Mouse (Mus musculus): ENCODE measurements around the gene Cd19. TPM values are rescaled to one million over a fixed set of nuclear protein-coding genes. Genes with fewer than 3 reads are reported as not detected.
"Not testable (repeated sequence)": the region's sequence is repeated elsewhere in the genome, so short reads cannot be mapped to it uniquely, and the experiment has no call there.

Gene Cd19
- polyA plus RNA-seq, 1 experiment from 2014 or later, result 4.7 TPM

- 63% methylated on average over 2 of the region's 2 CpGs for WGBS (ENCODE audit: insufficient replicate concordance)
- Histone ChIP-seq H3K9me3 (replicated peaks; ENCODE audit: control insufficient read depth, low read length) (no peaks in the 10 kb centered on the region), H3K9ac (ENCODE audit: low read depth, low read length) (no peak overlapping the region), H3K4me3 (ENCODE audit: low read depth, low read length) (no peak overlapping the region), H3K27me3 (ENCODE audit: control insufficient read depth, insufficient read depth, low read depth, low read length) (no peaks in the 10 kb centered on the region; the same call in 1 of the 2 replicates), H3K36me3 (ENCODE audit: control insufficient read depth, insufficient read depth) (no peaks in the 10 kb centered on the region), H3K27ac (ENCODE audit: low read length) (no peak overlapping the region), H3K4me1 (ENCODE audit: control insufficient read depth, low read depth, low read length) (no peaks in the 10 kb centered on the region), H3K4me2 (ENCODE audit: low read depth, low read length) (no peak overlapping the region)
- no peak for ATAC-seq (ENCODE audit: low read depth)
Measured at GRCm38 (mm10) chr7:126408686-126409085, 6.0 kb downstream of the Cd19 start.

DNA sequence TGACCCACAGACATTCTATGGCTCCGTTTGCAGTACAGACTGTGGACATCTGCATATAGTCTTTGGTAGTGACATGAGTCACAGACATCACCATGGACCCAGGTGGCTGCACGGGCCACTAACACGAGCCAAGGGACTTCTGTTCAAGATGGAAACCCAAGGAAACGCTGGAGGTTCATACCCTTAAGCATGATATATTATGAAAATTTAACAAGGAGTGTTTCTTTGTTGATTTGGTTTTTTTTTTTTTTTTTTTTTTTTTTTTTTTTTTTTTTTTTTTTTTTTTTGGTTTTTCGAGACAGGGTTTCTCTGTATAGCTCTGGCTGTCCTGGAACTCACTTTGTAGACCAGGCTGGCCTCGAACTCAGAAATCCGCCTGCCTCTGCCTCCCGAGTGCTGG lies 12.2 kb downstream of the Cd19 start:
- ATAC-seq (ENCODE audit: low read depth); H3K4me1 ChIP-seq (ENCODE audit: control insufficient read depth, low read depth, low read length); H3K9ac ChIP-seq (ENCODE audit: low read depth, low read length); H3K4me2 ChIP-seq (ENCODE audit: low read depth, low read length); H3K4me3 ChIP-seq (ENCODE audit: low read depth, low read length); H3K36me3 ChIP-seq (ENCODE audit: control insufficient read depth, insufficient read depth); H3K27me3 ChIP-seq (ENCODE audit: control insufficient read depth, insufficient read depth, low read depth, low read length); H3K9me3 ChIP-seq (replicated peaks; ENCODE audit: control insufficient read depth, low read length); H3K27ac ChIP-seq (ENCODE audit: low read length): not testable (repeated sequence)
- 62% methylated on average over 7 of the region's 8 CpGs for WGBS (ENCODE audit: insufficient replicate concordance)

DNA sequence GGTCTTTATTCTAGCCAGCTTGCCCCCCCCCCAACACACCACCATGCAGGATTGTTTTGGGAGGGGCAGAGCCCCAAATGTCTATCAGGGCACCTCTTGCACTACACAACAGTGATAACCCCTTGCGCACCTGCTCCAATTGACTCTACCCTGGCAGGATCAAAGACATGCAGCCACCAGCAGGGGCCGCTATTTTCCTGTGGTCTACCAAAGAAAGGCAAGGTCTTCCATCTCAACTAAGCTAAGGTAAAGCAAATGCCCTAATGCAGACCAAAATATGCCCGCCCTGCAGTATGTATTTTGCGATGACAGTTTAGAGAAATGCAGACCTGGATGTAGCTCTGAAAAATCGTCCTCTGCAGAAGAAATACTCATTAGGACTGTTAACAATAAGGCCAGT lies 15.1 kb downstream of the Cd19 start:
- Histone ChIP-seq H3K9ac (ENCODE audit: low read depth, low read length) (no peak overlapping the region), H3K4me3 (ENCODE audit: low read depth, low read length) (no peak overlapping the region)
- 4% methylated on average over 5 of the region's 5 CpGs for WGBS (ENCODE audit: insufficient replicate concordance)

GRCm38 (mm10) chr7:126397822-126398221 lies 16.9 kb downstream of the Cd19 start:
- Histone ChIP-seq H3K9me3 (replicated peaks; ENCODE audit: control insufficient read depth, low read length) (no peaks in the 10 kb centered on the region), H3K9ac (ENCODE audit: low read depth, low read length) (no peak overlapping the region), H3K4me2 (ENCODE audit: low read depth, low read length) (no peak overlapping the region), H3K4me1 (ENCODE audit: control insufficient read depth, low read depth, low read length) (peaks cover 20% of the 10 kb centered on the region), H3K4me3 (ENCODE audit: low read depth, low read length) (no peak overlapping the region), H3K36me3 (ENCODE audit: control insufficient read depth, insufficient read depth) (no peaks in the 10 kb centered on the region), H3K27ac (ENCODE audit: low read length) (no peak overlapping the region), H3K27me3 (ENCODE audit: control insufficient read depth, insufficient read depth, low read depth, low read length) (no peaks in the 10 kb centered on the region)
- no peak for ATAC-seq (ENCODE audit: low read depth)
- WGBS (ENCODE audit: insufficient replicate concordance), result 41% methylated on average over 4 of the region's 4 CpGs

More for the DNA sequence above, 15.1 kb downstream of the Cd19 start:
- Histone ChIP-seq H3K4me2 (ENCODE audit: low read depth, low read length) (no peak overlapping the region), H3K27ac (ENCODE audit: low read length) (no peak overlapping the region), H3K9me3 (replicated peaks; ENCODE audit: control insufficient read depth, low read length) (no peaks in the 10 kb centered on the region), H3K4me1 (ENCODE audit: control insufficient read depth, low read depth, low read length) (peaks cover 20% of the 10 kb centered on the region), H3K36me3 (ENCODE audit: control insufficient read depth, insufficient read depth) (no peaks in the 10 kb centered on the region), H3K27me3 (ENCODE audit: control insufficient read depth, insufficient read depth, low read depth, low read length) (no peaks in the 10 kb centered on the region)
- no peak for ATAC-seq (ENCODE audit: low read depth)

DNA sequence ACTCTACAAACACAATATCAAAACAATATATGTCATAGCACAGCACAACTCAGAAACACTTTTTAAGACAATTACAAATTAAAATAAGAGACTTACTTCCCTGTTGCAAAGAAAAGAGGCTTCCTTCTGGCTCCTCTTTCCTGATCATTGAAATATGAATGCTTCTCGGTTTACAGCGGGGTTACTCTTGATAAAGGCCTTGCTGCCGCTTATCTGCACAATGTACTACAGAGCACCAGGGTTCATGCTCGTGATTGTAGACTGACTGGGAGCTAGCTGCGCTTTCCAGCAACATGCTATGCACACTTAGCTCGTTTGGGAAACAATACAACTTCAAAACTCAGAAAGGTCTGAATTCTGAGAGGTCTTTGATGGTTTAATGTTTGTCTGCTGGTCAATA lies 17.5 kb downstream of the Cd19 start:
- Histone ChIP-seq H3K4me1 (ENCODE audit: control insufficient read depth, low read depth, low read length) (peaks cover 20% of the 10 kb centered on the region), H3K4me2 (ENCODE audit: low read depth, low read length) (peak overlapping the region; percentile 85), H3K27ac (ENCODE audit: low read length) (peak overlapping the region; percentile 47; the same call in 1 of the 2 replicates), H3K9ac (ENCODE audit: low read depth, low read length) (peak overlapping the region; percentile 33; the same call in 1 of the 2 replicates), H3K36me3 (ENCODE audit: control insufficient read depth, insufficient read depth) (no peaks in the 10 kb centered on the region), H3K27me3 (ENCODE audit: control insufficient read depth, insufficient read depth, low read depth, low read length) (no peaks in the 10 kb centered on the region), H3K4me3 (ENCODE audit: low read depth, low read length) (peak overlapping the region; percentile 100), H3K9me3 (replicated peaks; ENCODE audit: control insufficient read depth, low read length) (no peaks in the 10 kb centered on the region)
- peak; percentile 32 for ATAC-seq (ENCODE audit: low read depth)
- 15% methylated on average over 6 of the region's 6 CpGs for WGBS (ENCODE audit: insufficient replicate concordance)

DNA sequence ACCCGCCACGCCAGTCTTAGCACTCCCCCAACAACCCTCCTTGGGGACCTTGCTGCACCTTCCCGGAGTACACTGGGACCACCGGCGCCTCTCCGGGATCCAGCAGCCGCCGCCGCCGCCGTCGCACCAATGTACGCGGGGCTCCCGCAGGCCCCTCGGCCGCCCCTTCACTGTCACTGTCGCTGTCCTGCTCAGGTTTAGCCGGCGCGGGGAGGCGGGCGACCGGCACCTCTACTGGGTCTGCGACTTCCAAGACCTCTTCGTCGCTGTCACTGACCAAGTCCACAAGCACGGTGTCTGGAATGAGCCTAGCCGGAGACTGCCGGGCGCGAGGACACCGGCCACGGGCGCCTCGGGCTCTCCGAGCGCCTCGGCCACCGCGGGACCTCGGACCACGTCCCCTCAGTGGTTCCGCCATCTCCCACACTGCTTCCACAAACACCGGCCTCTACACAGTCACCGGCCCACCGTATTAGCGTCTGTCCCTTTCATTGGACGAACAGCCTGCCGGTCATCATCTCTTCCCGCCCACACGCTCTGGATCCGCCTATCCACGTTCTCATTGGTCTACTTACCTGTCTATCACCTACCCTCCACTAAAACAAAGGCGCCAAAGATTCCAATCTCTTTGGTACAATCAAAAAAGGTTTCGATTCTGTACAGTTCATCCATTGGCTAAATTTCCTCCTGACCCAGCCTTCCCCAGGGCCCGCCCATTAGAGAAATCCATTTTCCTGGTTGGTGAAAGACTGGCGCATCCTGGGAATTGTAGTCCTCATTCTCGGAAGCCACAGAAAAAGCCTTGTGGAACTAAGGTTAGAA lies 18.2 kb downstream of the Cd19 start, which contains the start of gene Nfatc2ip:
Nfatc2ip (minus strand) TSS at position 440 of the 822 bp plus-strand sequence.
- ATAC-seq (ENCODE audit: low read depth), result peak; percentile 99
- Histone ChIP-seq H3K9ac (ENCODE audit: low read depth, low read length) (peak within 1 kb of the TSS; percentile 93), H3K4me2 (ENCODE audit: low read depth, low read length) (peak within 1 kb of the TSS; percentile 85), H3K27ac (ENCODE audit: low read length) (peak within 1 kb of the TSS; percentile 79), H3K27me3 (ENCODE audit: control insufficient read depth, insufficient read depth, low read depth, low read length) (no peaks in the 10 kb centered on the region), H3K36me3 (ENCODE audit: control insufficient read depth, insufficient read depth) (no peaks in the 10 kb centered on the region), H3K4me3 (ENCODE audit: low read depth, low read length) (peak within 1 kb of the TSS; percentile 100), H3K9me3 (replicated peaks; ENCODE audit: control insufficient read depth, low read length) (no peaks in the 10 kb centered on the region), H3K4me1 (ENCODE audit: control insufficient read depth, low read depth, low read length) (peaks cover 20% of the 10 kb centered on the region)
- WGBS (ENCODE audit: insufficient replicate concordance), result under 1% methylated on average over 58 of the region's 59 CpGs

GRCm38 (mm10) chr7:126392086-126392884 lies 22.4 kb downstream of the Cd19 start:
- not testable (repeated sequence) for H3K27me3 ChIP-seq (ENCODE audit: control insufficient read depth, insufficient read depth, low read depth, low read length); H3K4me3 ChIP-seq (ENCODE audit: low read depth, low read length); ATAC-seq (ENCODE audit: low read depth); H3K9me3 ChIP-seq (replicated peaks; ENCODE audit: control insufficient read depth, low read length); H3K4me2 ChIP-seq (ENCODE audit: low read depth, low read length); H3K9ac ChIP-seq (ENCODE audit: low read depth, low read length); H3K27ac ChIP-seq (ENCODE audit: low read length)
- 81% methylated on average over 7 of the region's 7 CpGs for WGBS (ENCODE audit: insufficient replicate concordance)
- Histone ChIP-seq H3K36me3 (ENCODE audit: control insufficient read depth, insufficient read depth) (peaks cover 14% of the 10 kb centered on the region), H3K4me1 (ENCODE audit: control insufficient read depth, low read depth, low read length) (peaks cover 16% of the 10 kb centered on the region)

- Histone ChIP-seq H3K27me3 (ENCODE audit: control insufficient read depth, insufficient read depth, low read depth, low read length) (no peaks in the 10 kb centered on the region), H3K9me3 (replicated peaks; ENCODE audit: control insufficient read depth, low read length) (no peaks in the 10 kb centered on the region), H3K36me3 (ENCODE audit: control insufficient read depth, insufficient read depth) (peaks cover 24% of the 10 kb centered on the region), H3K4me2 (ENCODE audit: low read depth, low read length) (no peak overlapping the region), H3K9ac (ENCODE audit: low read depth, low read length) (no peak overlapping the region), H3K27ac (ENCODE audit: low read length) (no peak overlapping the region), H3K4me1 (ENCODE audit: control insufficient read depth, low read depth, low read length) (no peaks in the 10 kb centered on the region), H3K4me3 (ENCODE audit: low read depth, low read length) (no peak overlapping the region)
- ATAC-seq (ENCODE audit: low read depth), result no peak
- 92% methylated on average over 1 of the region's 1 CpGs for WGBS (ENCODE audit: insufficient replicate concordance)
Measured at GRCm38 (mm10) chr7:126388185-126388584, 26.5 kb downstream of the Cd19 start.

DNA sequence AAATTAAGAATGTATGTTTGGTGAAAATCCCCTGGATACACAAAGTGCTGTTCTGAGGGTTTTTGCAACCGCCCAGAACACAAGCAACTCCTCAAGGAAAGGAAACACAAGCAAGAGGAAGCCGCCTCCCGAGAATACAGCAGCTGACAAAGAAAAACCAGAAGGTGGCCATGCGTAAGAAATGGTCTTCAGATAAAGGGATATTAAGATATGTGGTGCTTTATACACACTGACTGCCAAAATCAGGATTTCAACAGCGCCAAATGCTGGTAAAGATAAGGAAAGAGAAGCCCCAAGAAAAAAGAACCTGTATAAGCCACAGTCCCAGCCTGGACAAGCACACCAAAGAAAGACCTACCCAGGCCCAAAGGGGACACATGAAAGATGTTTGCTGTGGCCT lies 31.1 kb downstream of the Cd19 start:
- Histone ChIP-seq H3K27ac (ENCODE audit: low read length) (no peak overlapping the region), H3K4me2 (ENCODE audit: low read depth, low read length) (no peak overlapping the region), H3K9ac (ENCODE audit: low read depth, low read length) (no peak overlapping the region), H3K4me1 (ENCODE audit: control insufficient read depth, low read depth, low read length) (no peaks in the 10 kb centered on the region), H3K27me3 (ENCODE audit: control insufficient read depth, insufficient read depth, low read depth, low read length) (no peaks in the 10 kb centered on the region), H3K36me3 (ENCODE audit: control insufficient read depth, insufficient read depth) (peaks cover 13% of the 10 kb centered on the region), H3K4me3 (ENCODE audit: low read depth, low read length) (no peak overlapping the region), H3K9me3 (replicated peaks; ENCODE audit: control insufficient read depth, low read length) (no peaks in the 10 kb centered on the region)
- 54% methylated on average over 5 of the region's 5 CpGs for WGBS (ENCODE audit: insufficient replicate concordance)
- ATAC-seq (ENCODE audit: low read depth), result no peak
